Mouse (Mus musculus): ENCODE results near the gene Als2.

Als2 gene

DNA sequence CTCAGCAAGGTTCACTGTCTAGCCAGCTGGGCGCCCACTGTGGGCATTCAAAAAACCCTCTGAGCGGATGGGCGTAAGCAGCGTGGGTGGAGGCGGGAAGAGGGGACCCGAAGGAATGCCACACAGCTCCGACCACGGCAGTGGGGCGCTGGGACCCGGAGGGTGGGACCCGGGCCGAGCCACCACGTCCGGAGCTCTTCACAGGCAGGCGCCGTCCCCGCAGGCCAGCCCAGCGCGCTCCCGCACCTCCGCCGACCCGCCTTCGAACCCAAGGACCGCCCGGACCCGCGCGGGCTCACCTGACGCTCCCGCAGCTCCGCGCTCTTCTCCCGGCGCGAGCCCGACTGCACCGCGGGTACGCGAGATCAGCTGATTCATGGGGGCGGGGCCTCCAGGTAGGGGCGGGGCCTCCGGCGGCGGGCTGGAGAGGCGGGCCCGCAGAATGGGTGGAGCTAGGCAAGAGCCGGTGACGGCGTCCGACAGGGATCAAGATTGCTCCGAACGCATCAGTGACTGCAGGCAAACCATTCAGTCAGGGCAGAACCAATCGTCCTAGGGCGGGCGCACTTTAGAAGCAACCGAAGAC lies at the start of gene Als2:
TSS of gene Als2 (minus strand) at position 376 of the 586 bp plus-strand sequence.
- peak; percentile 98 for DNase-seq (ENCODE audit: low spot score)

DNA sequence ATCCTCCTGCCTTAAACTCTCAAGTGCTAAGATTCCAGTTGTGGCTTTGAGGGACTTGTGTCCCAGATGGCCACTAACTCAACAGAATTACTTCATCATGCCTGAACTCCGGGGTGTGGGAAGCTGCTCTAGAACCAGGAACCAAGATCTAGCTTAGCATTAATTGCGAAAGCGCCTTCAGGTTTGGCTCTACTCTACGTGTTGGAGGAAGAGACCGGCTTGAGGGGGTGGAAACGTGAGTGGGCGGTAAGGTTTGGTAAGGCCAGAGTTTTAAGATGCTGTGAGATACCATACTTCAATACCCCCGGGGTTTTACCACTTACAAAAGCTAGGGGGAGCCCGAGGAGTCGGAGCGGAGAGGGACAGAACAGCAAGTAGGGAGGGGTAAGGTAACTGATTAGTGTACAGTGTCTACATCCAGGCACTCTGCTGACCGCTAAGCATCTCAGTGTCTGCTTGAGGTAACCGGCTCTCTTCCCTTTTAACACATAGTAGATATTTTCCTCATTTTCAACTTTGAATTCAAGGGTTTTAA lies 49.4 kb upstream of the Als2 start:
- no peak for DNase-seq (ENCODE audit: low spot score)

DNA sequence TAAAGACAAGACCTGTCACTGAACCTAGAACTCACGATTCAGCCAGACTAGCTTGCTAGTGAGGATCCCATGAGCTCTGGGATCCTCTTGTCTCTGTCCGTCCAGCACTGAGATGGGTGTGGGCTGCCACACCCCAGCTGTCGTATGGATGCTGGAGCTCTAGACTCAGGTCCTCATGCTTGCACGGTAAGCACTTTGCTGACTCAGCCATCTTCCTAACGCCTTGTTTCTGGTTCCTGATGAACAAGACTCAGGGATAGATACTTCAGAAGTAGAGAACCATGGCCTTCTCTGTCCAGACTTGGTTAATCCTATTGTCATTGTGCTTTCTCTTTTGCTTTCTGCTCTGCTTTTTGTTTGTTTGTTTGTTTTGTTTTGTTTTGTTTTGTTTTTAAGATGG lies 48.8 kb upstream of the Als2 start:
- no peak for DNase-seq (ENCODE audit: low spot score)

DNA sequence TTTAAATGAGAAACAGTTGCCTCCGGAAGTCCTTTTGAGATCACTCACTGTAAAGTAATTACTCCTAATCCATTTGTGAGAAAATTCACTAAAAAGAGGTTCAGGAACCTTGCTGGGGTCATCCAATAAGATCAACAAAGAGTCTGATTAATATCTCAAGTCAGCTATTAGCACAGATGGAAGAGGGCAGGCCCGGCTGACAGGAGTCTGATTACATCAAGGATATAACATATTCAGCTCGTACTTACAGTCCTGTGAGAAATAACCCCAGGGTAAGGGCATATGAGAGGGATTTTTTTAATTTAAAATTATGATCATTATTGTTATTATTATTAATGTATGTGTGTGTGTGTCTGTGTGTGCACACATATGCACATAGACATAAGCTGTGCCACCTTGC lies 35.2 kb upstream of the Als2 start:
- DNase-seq (ENCODE audit: low spot score) = no peak

DNA sequence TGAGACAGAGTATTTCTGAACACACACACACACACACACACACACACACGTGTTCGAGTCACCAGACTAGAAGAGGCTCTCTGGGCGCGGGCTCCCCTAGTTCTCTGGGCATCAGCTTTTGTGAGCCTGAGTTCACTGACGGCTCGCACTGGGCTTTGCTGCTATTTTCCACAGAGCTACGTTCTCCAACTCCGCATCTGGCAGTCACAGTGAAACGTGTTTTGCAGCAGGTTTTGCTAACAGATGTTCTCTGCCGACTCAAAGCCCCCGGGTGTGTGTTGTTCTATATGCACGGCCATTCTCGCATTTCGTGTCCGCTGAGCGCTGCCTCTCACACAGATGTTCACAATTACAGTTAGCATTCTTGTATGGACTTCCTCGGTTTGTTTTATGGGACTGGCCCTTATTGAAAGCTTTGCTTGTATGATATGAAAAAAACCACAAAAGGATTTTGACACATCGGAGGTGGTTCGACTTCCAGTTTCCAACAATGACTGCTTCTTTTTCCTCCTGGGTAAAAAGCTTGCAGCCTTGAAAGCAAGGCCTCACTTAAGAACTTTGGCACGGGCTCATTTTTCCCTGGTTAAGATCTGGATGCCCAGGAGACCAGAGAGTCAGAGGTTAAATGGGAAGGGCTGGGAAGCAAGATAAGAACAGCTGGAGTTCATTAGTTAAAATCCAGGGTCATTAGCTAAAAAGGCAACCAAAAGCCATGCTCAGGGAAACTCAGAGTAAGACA lies 33.1 kb upstream of the Als2 start:
- peak; percentile 33 for DNase-seq (ENCODE audit: low spot score)

DNA sequence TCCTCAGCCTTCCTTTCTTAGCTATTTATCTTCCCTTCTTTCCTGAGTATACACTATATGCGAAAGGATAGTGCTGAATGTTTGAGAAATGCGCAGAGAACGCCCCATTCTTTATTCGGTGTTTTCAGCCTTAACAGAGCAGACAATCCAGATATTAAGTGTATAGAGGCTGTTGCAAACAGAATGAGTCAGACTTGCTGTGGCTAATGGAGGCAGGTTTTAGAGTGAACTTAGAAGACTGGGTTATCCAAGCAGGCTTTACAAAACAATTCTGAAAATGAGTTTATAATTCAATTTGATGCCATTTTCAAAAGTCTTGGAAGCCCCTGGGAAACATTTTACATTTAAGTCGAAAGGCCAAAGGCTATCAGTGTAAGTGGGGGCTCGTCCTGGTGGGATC lies 32.4 kb upstream of the Als2 start:
- no peak for DNase-seq (ENCODE audit: low spot score)

DNA sequence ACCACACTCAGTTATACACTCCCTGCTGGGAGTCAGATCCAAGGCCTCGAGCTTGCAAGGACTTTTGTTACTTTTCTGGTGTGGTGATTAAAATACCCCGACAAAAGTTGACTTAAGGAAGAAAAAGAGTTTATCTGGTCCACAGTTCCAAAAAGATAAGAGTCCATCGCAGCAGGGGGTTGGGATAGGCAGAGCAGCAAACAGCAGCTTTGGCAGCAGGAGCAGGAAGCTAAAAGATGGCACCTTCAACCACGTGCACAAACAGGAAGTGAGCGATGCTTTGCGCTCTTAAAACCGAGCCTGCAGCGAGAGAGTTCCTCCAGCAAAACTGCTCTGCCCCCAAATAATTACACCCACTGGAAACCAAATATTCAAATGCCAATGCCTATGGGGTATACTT lies 31.9 kb upstream of the Als2 start:
- peak; percentile 19 for DNase-seq (ENCODE audit: low spot score)

DNA sequence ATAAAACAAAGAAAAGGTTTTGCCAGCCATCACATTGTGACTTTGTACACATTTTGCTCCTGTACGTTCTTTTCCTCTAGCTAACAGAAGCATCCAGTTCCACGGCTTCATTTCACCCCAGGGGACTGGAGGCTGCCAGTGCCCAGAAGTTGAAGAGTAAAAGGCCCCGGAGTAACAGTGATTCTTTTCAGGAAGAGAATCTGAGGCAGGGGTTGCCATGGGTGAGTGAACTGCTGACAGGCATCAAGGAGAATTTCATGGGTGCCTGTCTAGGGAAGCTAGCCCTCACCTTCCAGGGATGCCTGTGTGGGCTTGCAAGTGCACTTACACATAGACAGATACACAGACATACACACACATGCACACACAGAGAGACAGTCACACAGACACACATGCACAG lies 20.7 kb upstream of the Als2 start:
- DNase-seq (ENCODE audit: low spot score) = no peak

DNA sequence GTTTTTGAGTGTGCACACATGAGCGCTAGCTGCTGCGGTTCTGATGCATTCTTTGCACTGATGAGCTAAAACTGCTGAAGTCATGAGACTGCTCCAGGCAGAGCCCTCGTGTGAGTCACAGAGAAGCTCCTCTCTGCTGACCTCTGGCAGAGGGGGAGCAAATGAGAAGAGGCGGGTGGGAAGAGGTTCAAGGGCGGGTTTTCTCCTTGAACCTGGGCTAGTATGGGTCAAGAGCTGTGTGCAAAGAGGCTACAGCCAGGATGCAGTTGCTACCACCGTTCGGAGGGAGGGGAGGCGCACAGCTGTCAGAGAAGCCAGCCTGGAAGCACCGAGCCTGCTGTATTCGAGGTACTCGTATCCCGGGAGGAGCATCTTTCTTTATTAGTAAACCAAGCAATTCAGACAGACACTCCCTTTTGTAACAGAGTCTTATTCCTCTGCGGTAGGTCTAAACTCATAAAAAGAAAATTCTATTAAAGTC lies 19.8 kb upstream of the Als2 start, which contains the start of gene Cdk15:
TSS of gene Cdk15 (plus strand) at position 156 of the 481 bp plus-strand sequence.
- peak; percentile 56 for DNase-seq (ENCODE audit: low spot score)

DNA sequence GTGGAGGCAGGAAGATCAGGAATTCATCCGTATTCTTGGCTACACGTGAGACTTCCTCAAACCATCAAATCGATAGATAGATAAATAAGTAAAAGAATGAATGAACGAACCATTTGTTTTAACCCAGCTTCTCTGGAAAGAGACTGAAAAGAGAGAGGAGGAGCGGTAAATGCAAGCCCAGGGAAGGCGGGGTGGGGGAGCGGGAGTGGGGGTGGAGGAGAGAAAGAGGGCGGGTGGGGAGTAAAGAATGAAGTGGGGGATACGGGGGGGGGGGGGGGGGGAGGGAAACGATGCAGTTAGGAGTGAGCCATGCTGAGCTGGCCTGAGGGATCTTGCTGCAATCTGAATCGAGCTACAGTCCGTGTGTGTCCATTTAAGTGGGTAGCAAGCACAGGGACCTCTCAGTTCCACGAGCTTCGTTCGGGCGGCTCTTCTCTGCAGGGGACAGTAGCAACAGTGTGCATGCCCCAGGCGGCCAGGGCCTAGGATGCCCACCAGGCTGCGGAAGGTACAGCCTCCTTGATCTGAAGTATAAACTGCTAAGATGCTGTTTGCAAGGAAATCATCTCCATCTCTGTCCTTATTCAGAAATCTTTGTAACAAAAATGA lies 16.4 kb upstream of the Als2 start:
- no peak for DNase-seq (ENCODE audit: low spot score)

DNA sequence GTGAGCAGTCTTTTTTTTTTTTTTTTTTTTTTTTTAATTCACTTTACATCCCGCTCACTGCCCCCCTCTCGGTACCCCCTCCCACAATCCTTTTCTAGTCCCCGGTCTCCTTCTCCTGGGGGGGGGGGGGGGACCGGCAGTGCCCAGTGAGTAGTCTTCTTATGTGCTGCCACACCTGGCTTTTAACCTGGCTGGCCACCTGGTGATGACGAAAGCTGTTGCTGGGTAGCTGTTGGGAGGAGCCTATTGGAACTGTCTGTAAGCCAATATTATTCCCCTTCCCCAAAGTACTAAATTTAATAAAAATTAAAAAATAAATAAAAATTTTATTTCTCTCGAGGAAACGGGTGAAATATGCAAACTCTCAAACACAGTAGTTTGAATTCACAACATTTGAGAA lies 15.7 kb upstream of the Als2 start:
- no peak for DNase-seq (ENCODE audit: low spot score)

DNA sequence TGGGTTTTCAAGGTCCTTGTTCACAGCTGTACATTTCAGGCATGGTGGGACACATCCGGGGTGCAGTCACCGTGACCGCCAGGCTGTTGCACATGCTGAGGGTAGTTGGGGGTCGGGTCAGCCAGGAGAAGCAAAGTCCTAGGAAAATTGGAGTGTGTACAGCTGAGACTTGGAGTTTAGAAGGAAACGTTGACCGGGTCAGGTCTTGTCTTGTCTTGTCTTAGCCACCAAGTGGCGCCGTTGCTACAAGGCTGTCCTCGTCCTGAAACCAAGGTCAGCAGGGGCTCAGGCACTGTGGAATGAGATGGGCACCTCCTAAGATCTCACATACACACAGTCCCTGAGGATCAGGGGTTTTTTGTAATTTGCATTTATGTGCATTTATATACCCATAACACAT lies 10.6 kb upstream of the Als2 start:
- DNase-seq (ENCODE audit: low spot score) = peak; percentile 49

DNA sequence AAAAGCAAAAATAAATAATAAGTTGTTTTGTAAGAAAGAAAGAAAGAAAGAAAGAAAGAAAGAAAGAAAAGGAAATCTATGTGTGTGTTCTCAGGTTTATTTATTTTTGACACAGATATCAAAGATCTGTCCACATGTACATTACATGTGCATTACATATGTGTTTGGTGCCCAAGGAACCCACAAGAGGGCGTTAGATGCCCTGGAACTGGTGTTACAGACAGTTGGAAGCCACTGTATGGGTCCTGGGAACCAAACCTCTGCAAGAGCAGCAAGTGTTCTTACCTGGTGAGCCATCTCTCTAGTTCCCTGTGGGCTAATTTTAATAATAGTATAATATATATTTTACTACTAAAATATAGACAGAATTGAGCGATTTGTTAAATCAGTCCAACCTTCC lies 6.7 kb upstream of the Als2 start:
- DNase-seq (ENCODE audit: low spot score) = no peak

DNA sequence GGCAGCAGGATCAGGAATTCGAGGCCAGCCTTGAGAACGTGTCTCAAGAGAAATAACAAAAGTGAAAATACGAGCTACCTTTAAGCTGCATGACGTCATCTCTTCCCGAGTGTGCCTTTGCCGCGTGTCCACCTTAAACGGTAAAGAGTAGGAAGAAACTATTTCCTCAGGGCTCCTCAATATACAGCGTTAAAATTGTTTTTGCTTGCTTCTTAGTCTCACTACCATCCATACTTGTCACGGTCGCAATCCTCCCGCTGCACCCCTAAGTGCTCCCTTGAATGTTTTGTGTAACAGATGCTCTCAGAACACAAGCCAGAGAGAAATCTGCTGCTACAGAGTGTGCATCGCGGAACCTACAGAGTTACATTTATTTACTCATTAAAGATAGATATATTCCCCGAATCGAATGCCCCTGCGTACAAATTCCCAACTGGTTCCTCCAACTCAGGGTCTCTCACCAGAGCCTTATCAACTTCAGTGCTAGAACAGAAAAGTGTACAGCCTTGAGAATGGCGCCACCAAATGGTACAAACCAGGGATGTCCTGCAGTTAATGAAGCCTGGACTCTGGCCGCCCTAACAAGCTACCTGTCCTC lies 682 bp upstream of the Als2 start:
- peak; percentile 73 for DNase-seq (ENCODE audit: low spot score)

DNA sequence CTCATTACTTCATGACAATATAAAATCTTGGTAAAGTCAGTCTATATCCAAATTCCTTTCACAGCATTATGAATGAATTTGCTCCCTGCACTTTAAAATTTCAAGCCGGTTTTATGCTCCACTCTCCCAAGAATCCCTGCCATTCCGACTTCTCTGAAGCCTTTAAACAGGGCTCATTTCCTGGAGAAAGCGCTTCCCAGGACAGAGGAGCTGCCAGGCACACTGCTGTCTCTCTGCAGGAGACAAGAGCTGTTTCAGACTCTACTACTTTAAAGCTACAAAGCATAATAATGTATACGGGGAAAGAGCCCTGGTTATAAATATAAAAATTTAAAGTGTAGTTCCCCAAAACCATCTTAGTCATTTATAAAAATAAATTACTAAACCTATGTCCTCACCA lies 7.8 kb downstream of the Als2 start:
- DNase-seq (ENCODE audit: low spot score) = no peak

DNA sequence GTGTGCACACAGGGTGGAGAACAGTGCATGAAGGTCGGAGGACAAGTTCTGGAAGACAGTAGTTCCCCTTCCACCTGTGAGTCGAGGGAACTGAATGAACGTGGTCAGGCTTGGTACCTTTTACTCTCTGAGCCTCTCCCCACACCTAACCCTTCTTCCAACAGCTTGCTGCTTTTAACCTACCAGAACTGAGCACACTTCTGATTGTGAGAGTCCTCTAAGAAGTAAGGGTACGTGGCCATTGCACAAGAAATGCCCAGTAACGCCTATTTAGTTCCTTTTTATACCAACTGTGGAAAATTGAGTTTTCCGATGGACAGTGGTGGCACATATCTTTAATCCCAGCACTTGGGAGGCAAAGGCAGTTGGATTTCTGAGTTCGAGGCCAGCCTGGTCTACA lies 8.5 kb downstream of the Als2 start:
- DNase-seq (ENCODE audit: low spot score) = no peak

DNA sequence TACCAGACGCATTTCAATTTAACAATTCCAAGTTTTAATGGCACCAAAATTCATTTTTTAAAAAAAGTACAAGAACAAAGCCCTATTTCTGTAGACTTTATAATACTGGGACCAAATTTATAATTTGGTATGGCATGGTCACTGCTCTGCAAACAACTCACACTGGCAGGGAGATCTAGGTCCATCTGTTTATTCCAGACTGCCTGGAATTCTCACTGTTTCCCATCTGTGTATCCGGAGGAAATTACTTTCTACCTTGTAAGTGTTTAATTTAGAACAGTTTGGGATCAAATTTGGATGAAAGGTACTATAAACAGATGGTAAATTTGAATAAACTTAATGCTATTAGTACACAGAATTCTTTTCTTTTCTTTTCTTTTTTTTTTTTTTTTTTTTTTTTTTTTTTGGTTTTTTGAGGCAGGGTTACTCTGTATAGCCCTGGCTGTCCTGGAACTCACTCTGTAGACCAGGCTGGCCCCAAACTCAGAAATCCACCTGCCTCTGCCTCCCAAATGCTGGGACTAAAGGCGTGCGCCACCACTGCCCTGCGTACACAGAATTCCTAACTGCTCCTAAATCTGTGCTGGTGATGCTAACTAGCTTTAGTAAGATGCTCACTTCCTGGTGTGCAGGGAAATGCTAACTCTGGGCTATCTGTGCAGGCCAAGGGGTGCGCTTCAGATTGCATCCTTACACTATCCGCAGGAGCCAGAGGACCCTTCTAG lies 14.8 kb downstream of the Als2 start:
- DNase-seq (ENCODE audit: low spot score) = no peak

DNA sequence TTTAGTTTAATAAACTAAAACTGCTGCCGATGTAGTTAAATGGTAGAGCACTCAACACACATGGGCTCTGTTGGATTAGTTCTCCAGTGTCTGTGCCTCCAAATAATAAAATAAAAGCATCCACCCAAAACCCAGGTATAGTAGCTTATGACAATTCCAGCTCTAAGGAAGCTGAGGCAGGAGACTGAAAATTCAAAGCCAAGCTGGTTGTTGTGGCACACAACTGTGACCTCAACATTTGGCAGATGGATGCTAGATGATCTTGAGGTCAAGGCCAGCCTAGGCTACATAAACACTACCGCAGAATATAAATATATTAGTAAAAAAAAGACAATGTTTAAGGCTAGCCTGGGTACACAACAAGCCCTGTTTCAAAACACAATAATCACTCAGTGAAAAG lies 15.4 kb downstream of the Als2 start:
- no peak for DNase-seq (ENCODE audit: low spot score)

DNA sequence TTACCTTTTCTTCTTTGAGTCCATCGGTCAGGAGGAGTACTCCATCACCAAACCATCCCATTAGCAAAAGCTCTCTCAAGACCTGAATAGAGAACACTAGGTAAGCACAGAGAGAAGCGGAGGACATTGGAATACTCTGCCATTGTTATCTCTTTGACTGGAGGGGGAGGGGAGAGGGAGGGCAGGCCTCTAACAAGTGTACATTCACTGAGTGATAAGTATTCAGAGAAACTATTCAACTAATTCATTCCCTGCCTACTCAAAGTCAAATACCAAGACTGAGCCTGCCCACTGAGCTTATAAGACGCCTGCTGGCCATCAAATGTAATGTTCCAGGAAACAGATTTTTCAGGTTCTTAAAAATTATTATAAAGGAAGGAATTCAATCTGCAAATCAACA lies 16.7 kb downstream of the Als2 start:
- no peak for DNase-seq (ENCODE audit: low spot score)

DNA sequence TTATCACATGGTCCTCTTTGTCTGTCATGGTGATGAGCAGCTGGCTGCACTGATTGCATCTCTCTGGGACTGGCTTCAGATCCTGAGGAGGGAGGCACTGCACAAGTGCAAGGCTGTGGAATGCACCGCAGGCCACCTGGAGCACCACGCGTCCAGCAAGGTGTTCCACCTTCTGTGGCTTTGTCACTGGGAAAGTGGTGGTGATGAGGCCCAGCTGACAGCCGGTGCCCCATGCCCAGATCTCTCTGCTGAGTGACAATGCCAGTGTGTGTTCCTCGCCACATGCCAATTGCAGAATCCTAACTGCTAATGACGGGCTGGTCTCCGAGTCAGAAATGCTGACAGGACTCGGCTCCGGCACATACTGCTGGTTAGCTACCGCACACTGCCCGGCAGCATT lies 21.6 kb downstream of the Als2 start:
- DNase-seq (ENCODE audit: low spot score) = no peak

DNA sequence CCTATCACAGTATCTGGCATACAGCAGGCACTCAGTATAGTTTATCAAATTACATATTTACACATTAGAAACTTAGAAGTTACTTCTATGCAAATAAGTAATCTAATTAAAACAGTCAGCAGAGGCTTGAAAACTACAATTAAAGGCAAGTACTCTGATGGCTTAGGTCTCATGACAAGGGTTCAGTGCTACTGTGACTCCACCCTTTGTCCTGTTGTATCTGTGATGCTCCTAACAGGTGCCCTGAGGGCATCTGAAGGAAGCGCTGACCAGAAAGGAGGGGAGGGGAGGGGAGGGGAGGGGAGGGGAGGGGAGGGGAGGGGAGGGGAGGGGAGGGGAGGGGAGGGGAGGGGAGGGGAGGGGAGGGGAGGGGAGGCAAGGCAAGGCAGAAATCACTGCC lies 24.1 kb downstream of the Als2 start:
- no peak for DNase-seq (ENCODE audit: low spot score)
